Mouse (Mus musculus): ENCODE measurements around the gene Afg3l1. TPM values are rescaled to one million over a fixed set of nuclear protein-coding genes. Genes with fewer than 3 reads are reported as not detected.
A peak's percentile ranks its signal among the peaks of the same experiment; 100 is the strongest.
"Not testable (repeated sequence)": the region's sequence is repeated elsewhere in the genome, so short reads cannot be mapped to it uniquely, and the experiment has no call there.

Afg3l1 gene
- polyA plus RNA-seq, 1 experiment, result not detected

- TF ChIP-seq POLR2A (IDR thresholded peaks at IDR 0.05; ENCODE audit: insufficient read depth, low read depth, low read length) (no peak), CTCF (IDR thresholded peaks at IDR 0.05; ENCODE audit: insufficient read depth, low read depth, low read length) (no peak)
- H3K27ac ChIP-seq (ENCODE audit: insufficient read depth, low read depth, low read length), result no peak overlapping the region
- no peaks in the 10 kb centered on the region for H3K4me1 ChIP-seq (ENCODE audit: control insufficient read depth, insufficient read depth, low read length)
- 86% methylated on average over 5 of the region's 5 CpGs for WGBS
- H3K4me3 ChIP-seq (ENCODE audit: insufficient read depth, low read depth, low read length), result no peak overlapping the region
These were observed 23.8 kb upstream of the Afg3l1 start for GRCm38 (mm10) chr8:123453951-123454350.

GRCm38 (mm10) chr8:123454559-123454958 is 23.1 kb upstream of the Afg3l1 start:
- WGBS, result 95% methylated on average over 6 of the region's 6 CpGs
- H3K4me1 ChIP-seq (ENCODE audit: control insufficient read depth, insufficient read depth, low read length), result no peaks in the 10 kb centered on the region

GRCm38 (mm10) chr8:123463651-123464050 is 14.1 kb upstream of the Afg3l1 start:
- Histone ChIP-seq H3K4me3 (ENCODE audit: insufficient read depth, low read depth, low read length) (no peak overlapping the region), H3K4me1 (ENCODE audit: control insufficient read depth, insufficient read depth, low read length) (no peaks in the 10 kb centered on the region), H3K27ac (ENCODE audit: insufficient read depth, low read depth, low read length) (no peak overlapping the region)
- TF ChIP-seq POLR2A (IDR thresholded peaks at IDR 0.05; ENCODE audit: insufficient read depth, low read depth, low read length) (no peak), CTCF (IDR thresholded peaks at IDR 0.05; ENCODE audit: insufficient read depth, low read depth, low read length) (no peak)
- 89% methylated on average over 4 of the region's 4 CpGs for WGBS

More at GRCm38 (mm10) chr8:123454559-123454958, 23.1 kb upstream of the Afg3l1 start:
- no peak overlapping the region for H3K4me3 ChIP-seq (ENCODE audit: insufficient read depth, low read depth, low read length)
- no peak for TF ChIP-seq POLR2A (IDR thresholded peaks at IDR 0.05; ENCODE audit: insufficient read depth, low read depth, low read length)
- no peak for TF ChIP-seq CTCF (IDR thresholded peaks at IDR 0.05; ENCODE audit: insufficient read depth, low read depth, low read length)
- no peak overlapping the region for H3K27ac ChIP-seq (ENCODE audit: insufficient read depth, low read depth, low read length)

DNA sequence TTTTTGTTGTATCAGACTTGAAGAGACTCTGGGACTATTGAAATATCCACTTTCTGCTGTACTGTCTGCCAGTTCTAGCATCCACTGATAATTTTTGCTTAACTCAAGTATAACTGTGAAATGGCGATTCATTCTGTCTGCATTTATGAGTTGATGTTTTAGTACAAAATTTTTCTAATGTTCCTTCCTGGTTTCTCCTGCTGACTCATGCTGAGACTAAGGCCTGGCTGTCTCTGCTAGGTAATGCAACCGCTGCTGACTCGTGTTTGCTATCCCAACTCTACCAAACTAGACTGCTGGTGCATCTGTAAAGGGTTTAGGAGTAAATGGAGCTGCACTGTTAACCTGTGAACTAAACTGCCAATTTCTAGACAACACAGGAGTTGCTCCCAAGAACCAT is 10.2 kb upstream of the Afg3l1 start:
- 74% methylated on average over 3 of the region's 3 CpGs for WGBS
- H3K4me1 ChIP-seq (ENCODE audit: control insufficient read depth, insufficient read depth, low read length), result no peaks in the 10 kb centered on the region
- TF ChIP-seq POLR2A (IDR thresholded peaks at IDR 0.05; ENCODE audit: insufficient read depth, low read depth, low read length) (no peak), CTCF (IDR thresholded peaks at IDR 0.05; ENCODE audit: insufficient read depth, low read depth, low read length) (no peak)

DNA sequence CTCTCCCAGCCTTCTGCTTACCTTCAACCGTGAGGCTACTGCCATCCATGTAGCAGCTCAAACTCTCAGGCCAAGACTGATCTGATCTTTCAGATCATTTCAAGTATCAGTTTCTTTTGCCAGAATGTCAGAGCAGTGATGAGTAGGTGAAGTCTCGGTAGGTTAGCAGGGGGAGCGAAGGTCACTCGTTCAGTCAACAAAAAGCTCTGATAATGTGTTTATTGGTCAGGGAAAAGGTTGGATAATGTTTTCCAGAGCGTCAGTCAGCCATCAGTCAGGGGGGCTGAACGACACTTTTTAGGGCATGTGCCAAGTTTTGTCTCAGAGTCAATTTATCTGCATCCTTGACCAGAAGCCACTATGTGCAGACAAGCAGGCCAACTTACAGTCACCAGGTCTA is 4.7 kb upstream of the Afg3l1 start:
- H3K4me1 ChIP-seq (ENCODE audit: control insufficient read depth, insufficient read depth, low read length); H3K4me3 ChIP-seq (ENCODE audit: insufficient read depth, low read depth, low read length); H3K27ac ChIP-seq (ENCODE audit: insufficient read depth, low read depth, low read length): not testable (repeated sequence)
- WGBS, result 78% methylated on average over 6 of the region's 6 CpGs

More for the DNA sequence above, 10.2 kb upstream of the Afg3l1 start:
- Histone ChIP-seq H3K4me3 (ENCODE audit: insufficient read depth, low read depth, low read length) (no peak overlapping the region), H3K27ac (ENCODE audit: insufficient read depth, low read depth, low read length) (no peak overlapping the region)

DNA sequence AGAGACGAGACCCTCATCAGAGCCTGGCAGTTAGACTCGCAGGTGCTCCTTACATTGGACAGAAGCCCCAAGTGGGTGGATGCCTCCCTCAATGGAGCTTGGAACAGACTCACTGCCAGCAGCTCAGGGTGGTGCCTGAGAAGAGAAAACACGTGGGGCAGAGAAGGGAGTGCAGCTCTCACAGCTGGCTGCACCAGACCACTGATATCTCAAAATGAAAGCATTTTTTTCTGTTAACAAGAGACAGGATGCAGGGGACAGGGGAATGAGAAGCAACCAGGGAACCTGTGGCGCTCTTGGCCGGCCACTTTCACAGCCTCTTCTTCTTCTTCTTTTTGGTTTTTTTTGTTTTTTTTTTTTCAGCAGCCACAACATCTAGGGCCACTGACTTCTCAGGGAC is 3.2 kb upstream of the Afg3l1 start:
- H3K4me3 ChIP-seq (ENCODE audit: insufficient read depth, low read depth, low read length); H3K27ac ChIP-seq (ENCODE audit: insufficient read depth, low read depth, low read length): not testable (repeated sequence)
- peaks cover 15% of the 10 kb centered on the region for H3K4me1 ChIP-seq (ENCODE audit: control insufficient read depth, insufficient read depth, low read length)
- 54% methylated on average over 5 of the region's 5 CpGs for WGBS

GRCm38 (mm10) chr8:123476911-123477736 is 579 bp upstream of the Afg3l1 start:
- peak overlapping the region; percentile 82 for H3K4me3 ChIP-seq (ENCODE audit: insufficient read depth, low read depth, low read length)
- no peak for TF ChIP-seq CTCF (IDR thresholded peaks at IDR 0.05; ENCODE audit: insufficient read depth, low read depth, low read length)
- TF ChIP-seq POLR2A (IDR thresholded peaks at IDR 0.05; ENCODE audit: insufficient read depth, low read depth, low read length), result no peak
- H3K4me1 ChIP-seq (ENCODE audit: control insufficient read depth, insufficient read depth, low read length), result peaks cover 15% of the 10 kb centered on the region
- 3% methylated on average over 34 of the region's 34 CpGs for WGBS
- peak overlapping the region; percentile 94; the same call in 1 of the 2 replicates for H3K27ac ChIP-seq (ENCODE audit: insufficient read depth, low read depth, low read length)

- H3K4me1 ChIP-seq (ENCODE audit: control insufficient read depth, insufficient read depth, low read length), result peaks cover 15% of the 10 kb centered on the region
- WGBS, result 32% methylated on average over 16 of the region's 16 CpGs
- H3K27ac ChIP-seq (ENCODE audit: insufficient read depth, low read depth, low read length), result peak overlapping the region; percentile 94
- H3K4me3 ChIP-seq (ENCODE audit: insufficient read depth, low read depth, low read length), result peak overlapping the region; percentile 43
- no peak for TF ChIP-seq CTCF (IDR thresholded peaks at IDR 0.05; ENCODE audit: insufficient read depth, low read depth, low read length)
- no peak for TF ChIP-seq POLR2A (IDR thresholded peaks at IDR 0.05; ENCODE audit: insufficient read depth, low read depth, low read length)
These were observed 934 bp downstream of the Afg3l1 start for GRCm38 (mm10) chr8:123478456-123479218.

DNA sequence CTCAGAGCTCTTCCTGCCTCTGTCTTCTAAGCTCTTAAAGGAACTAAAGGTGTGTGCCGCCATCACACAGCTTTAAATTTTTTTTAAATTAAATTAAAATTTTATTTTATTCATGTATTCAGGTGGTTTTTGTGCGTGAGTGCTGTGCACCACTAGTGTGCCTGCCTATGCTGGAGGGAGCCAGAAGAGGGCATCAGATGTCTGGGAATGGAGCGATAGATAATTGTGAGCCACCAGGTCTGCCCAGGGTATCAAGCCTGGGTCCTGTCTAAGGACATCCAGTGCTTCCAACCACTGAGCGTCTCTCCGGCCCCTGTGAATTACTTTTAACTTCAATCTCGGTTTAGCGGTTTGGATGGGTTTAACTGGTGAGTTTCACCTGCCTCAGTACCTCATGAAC is 4.9 kb downstream of the Afg3l1 start:
- TF ChIP-seq CTCF (IDR thresholded peaks at IDR 0.05; ENCODE audit: insufficient read depth, low read depth, low read length) (no peak), POLR2A (IDR thresholded peaks at IDR 0.05; ENCODE audit: insufficient read depth, low read depth, low read length) (no peak)
- WGBS, result 83% methylated on average over 7 of the region's 7 CpGs
- no peak overlapping the region for H3K4me3 ChIP-seq (ENCODE audit: insufficient read depth, low read depth, low read length)
- H3K27ac ChIP-seq (ENCODE audit: insufficient read depth, low read depth, low read length), result no peak overlapping the region
- peaks cover 8% of the 10 kb centered on the region for H3K4me1 ChIP-seq (ENCODE audit: control insufficient read depth, insufficient read depth, low read length)
